Mouse (Mus musculus) embryonic stem cell, embryonic (primary cell): ENCODE measurements at regions not wholly inside any gene's neighbourhood (a gene's known extent, or its start where the extent isn't known, plus 50 kb on each side); places are given as distances from the start of the nearest gene placed in this dataset.

Experiments used
- CTCF ChIA-PET, 4 experiments: fragments of 300-600 bp in 2 of 4; fragments of 350-600 bp in 2 of 4; sonication (Branson Sonifier 250); formaldehyde crosslinking; loops; one replicate each; lab custom pipeline; 2022; ENCODE audit warnings: inconsistent platforms in 2 of 4; lab: Charles Lee
- POLR2A ChIA-PET, 4 experiments: fragments of 300-600 bp in 2 of 4; fragments of 350-600 bp in 2 of 4; sonication (Branson Sonifier 250); formaldehyde crosslinking; loops; one replicate each; lab custom pipeline; 2022; ENCODE audit warnings: antibody characterized with exemption in 4 of 4, inconsistent platforms in 1 of 4; lab: Charles Lee

DNA sequence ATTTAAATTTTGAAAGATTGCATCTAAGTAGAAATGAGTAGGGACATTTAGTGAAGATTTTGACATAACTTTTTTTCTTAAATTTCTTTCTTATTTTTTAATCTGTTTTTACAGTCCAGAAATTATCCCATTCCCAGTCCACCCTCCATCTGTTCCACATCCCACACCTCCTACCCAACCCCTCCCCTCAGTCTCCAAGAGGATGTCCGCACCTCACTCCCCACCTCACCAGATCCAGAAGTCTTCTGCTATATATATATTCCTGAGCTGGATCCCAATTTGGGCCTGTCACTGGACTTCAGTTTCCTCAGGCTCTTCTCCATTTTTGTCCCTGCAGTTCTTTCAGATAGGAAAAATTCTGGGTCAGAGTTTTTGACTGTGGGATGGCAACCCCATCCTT is 3879.6 kb upstream of the Gm7489 start:
- ChIA-PET CTCF (no interaction called here), POLR2A (no interaction called here)

DNA sequence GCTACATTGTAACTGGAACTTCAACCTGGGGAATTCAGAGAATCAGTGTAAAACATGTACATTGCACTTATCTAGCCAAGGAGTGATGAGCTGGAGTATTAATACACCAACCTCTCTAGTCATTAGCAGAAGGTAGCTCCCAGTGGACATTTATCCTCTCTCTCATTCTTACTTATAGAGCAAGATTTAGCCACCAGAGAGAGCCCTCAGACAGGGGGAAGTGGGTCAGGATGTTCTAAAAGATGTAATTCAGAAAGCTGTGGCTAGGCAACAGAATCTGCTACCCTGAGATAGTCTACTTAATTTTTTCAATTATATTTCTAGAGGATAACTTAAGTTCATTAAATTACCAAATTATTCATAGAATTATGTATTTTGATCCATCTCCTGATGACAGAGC is 3838.1 kb upstream of the Gm7489 start:
- CTCF ChIA-PET = interaction anchor here in 1 of 4 experiments (0.8 kb wide), 1 partner anchor 9 kb away, joined by 4 read pairs; no protein-coding TSS in a partner anchor
- POLR2A ChIA-PET = no interaction called here

DNA sequence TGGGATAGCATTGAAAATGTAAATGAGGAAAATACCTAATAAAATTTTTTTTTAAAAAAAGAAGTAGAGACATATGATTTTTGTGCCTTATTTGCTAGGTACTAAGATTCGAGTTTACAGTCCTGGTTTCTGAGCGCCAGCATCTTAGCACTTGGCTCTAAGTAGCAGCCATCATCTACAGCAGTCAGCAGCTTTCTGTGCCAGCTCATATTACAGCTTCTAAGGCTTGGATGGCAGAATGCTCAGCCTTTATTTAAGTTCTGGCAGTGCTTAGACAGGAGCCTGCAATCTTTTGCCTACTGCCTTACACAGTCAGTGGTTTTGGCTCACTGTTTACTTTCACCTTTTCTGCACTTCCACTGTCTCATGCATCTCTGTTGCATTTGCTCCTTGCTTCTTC is 3831.2 kb upstream of the Gm7489 start:
- CTCF ChIA-PET = no interaction called here
- POLR2A ChIA-PET = no interaction called here

DNA sequence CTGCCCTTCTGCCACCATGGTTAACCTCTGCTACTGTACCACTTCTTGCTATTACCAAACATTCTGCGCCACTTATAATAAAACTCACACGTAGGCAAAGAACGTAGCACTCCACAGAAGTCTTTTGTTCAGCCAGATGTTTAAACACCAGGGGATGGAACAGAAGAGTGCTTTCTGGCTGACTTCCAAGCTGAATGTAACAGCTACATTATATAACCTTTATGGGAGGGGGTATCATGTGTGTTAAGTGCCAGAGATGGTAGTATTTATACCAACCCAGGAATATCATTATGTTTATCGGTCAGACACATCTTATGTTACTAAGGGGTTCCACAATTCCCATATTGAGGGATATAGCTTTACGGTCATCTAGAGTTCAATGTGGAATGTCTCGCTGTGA is 3830.8 kb upstream of the Gm7489 start:
- POLR2A ChIA-PET = no interaction called here
- CTCF ChIA-PET = no interaction called here

DNA sequence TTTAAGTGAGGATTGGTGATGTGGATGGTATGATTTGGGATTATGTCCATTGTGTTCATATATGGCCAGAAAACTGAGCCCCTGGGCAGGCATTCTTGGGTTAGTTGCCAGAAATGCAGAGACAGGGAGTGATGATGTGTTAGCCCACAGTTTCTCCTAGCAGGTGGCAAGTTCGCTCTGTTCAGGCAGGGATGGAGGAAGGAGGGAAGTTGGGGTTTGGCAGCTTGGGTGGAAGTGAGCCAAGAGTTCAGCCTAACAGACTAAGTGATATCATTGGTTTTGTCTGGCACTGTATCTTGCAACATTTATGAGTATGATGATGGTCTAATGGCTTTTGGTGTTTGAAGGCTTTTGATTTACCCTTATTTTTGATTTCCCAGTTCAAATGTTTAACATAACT is 3806.5 kb upstream of the Gm7489 start:
- POLR2A ChIA-PET = no interaction called here
- CTCF ChIA-PET = interaction anchor here in 1 of 4 experiments (0.6 kb wide), 1 partner anchor 722 kb away, joined by 4 read pairs; no protein-coding TSS in a partner anchor

DNA sequence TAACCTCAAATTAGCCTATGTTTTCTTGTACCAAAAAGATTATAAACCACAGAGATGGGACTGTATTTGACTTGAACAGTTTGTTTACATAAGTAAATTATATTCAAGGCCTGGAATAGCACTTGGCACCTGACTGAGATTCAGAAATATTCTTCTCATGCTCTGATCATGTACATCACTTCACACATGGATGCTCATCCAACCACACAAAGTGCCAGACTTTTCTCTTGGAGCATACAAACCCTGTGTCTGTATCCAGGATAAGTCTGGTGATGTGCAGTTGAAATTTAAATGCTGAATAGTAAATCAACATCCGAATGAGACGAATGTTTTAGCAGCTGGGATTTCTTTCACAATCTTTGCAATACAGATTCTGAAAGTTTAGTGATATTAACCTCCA is 3802.3 kb upstream of the Gm7489 start:
- CTCF ChIA-PET = no interaction called here
- POLR2A ChIA-PET = no interaction called here

DNA sequence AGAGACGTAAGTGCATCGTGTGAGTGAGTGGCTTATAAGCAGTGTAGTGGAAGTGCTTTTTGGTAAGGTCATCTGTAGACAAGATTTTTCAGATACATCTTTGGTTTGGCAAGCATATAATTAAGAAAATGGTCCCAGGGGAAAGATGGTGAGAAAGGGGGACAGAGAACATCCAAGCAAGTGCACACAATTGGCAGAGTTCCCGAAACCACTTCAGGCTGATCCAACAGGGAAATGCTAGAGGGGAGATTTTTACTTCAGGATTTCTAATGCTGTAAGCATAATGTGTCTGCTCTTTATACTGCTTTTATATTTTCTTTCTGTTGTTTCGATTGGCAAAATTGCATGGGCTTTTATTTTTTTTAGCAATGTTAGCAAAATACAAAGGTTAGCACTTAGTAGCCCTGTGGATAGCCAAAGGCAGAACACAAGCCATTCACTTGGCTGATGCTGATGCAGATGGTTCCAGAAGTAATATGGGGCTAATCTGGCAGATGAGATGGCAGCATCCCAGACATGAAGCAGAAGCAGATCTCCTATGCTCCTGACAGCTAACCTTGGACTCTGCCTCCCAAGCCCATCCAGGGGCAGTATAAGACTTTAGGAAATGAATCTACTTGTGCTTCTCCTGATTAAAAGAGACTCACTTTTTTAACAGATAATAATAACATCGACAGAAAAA is 3782.0 kb upstream of the Gm7489 start:
- ChIA-PET POLR2A (no interaction called here), CTCF (no interaction called here)

DNA sequence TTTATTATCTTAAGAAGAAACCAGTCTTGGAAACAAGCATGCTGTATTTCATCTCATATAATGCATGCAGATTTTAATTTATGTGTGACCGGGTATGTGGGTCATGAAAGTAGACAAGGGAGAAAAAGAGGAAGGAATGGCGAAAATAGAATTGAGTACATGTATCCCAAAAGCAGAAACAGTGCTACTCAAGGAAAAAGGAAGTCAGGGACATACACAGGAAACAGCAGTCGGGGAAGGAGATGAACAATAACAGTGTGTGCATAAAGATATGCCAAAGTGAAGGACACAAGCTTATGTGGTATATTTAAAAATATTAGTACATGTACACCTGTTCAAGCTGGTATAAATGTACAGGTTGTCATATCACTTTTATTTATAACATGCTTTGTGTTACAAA is 3775.8 kb upstream of the Gm7489 start:
- ChIA-PET CTCF (no interaction called here), POLR2A (no interaction called here)

DNA sequence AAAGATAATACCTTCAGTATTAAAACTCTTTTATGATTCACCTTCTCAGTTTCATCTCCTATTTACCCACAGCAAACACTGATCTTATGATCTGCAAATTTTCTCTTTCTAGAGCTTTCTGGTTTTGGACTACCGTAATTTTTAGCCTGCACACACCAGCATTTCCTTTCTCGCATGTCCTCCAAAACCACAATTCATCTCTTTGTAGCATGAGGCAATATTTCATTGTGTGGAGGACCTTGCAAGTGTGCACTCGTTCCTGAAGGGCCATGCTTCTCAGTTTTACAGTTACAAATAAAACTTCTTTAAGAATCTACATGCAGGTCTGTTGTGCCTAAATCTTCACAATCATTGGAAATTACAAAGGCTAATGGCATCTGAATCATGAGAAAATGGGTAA is 3730.8 kb upstream of the Gm7489 start:
- ChIA-PET POLR2A (no interaction called here), CTCF (no interaction called here)

DNA sequence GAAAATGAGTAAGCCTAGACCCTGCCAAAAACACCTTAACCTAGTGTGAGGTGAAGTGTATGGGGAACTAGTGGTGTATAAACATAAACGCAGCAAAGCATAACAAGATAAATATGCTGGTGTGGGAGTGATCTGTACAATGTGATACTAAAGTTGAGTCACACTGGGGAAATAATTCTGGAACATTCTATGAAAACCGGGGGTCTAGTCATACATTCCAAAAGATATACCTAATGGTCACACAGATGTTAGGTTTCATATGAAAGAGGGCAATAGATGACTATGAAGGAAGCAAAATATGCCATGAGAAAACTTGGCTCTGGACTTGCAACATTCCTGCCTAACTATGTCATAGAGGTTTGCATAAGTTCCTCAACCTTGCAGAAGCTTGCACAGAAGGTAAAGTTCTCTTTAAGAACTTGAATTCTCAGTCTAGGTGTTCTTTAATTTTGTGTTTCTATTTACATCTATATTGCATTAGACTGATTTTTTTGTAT is 3712.4 kb upstream of the Gm7489 start:
- CTCF ChIA-PET = no interaction called here
- POLR2A ChIA-PET = no interaction called here

DNA sequence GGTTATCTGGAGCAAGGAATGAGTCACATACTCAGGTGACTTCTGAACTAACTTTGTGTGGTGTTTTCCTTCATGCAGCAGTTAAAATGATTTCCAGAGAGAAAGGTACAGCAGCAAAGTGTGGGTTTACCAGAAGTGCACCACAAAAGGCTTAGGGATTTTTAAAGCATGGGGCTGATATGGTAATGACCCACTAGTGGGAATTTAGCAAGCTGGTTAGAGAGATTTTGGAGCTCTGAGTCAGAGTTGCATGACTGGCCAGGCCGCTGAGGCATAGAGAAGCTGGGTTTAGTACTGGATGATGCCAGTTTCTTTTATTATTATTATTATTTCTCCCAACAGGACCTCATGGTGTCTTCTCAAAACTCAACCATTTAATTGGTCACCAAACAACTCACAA is 3701.5 kb upstream of the Gm7489 start:
- POLR2A ChIA-PET = no interaction called here
- CTCF ChIA-PET = no interaction called here
